Mouse (Mus musculus) hindbrain, embryonic 10.5 days (tissue): ENCODE data around the gene Tjp3. TPM values are rescaled to one million over a fixed set of nuclear protein-coding genes. Genes with fewer than 3 reads are reported as not detected.

Experiments
- DNase-seq: peaks from one replicate; pipeline ENCODE4 v3.0.0-alpha.2; 2017; ENCODE audit warnings: low spot score
- H3K27ac ChIP-seq: fragments of 300-500 bp; sonication (generic); 2 replicates; pipeline ENCODE4 v1.5.1; 2016; ENCODE audit warnings: mild to moderate bottlenecking, moderate library complexity
- H3K27me3 ChIP-seq: fragments of 300-500 bp; sonication (generic); 2 replicates; pipeline ENCODE4 v1.6.1; 2016; ENCODE audit warnings: mild to moderate bottlenecking; ENCODE audit not compliant: poor library complexity, insufficient read depth, severe bottlenecking
- H3K36me3 ChIP-seq: fragments of 300-500 bp; sonication (generic); 2 replicates; pipeline ENCODE4 v1.6.1; 2016; ENCODE audit warnings: mild to moderate bottlenecking, moderate library complexity
- H3K4me1 ChIP-seq: fragments of 300-500 bp; sonication (generic); replicated peaks from 2 replicates; pipeline ENCODE4 v1.6.1; 2016; ENCODE audit warnings: mild to moderate bottlenecking
- H3K4me3 ChIP-seq: fragments of 300-500 bp; sonication (generic); 2 replicates; pipeline ENCODE4 v1.5.1; 2016; ENCODE audit warnings: mild to moderate bottlenecking, moderate library complexity
- H3K9me3 ChIP-seq: fragments of 300-500 bp; sonication (generic); 2 replicates; pipeline ENCODE4 v1.6.1; 2016; ENCODE audit warnings: mild to moderate bottlenecking, moderate library complexity
- WGBS: fragments of 180-500 bp; shearing (Covaris S2); methylation state at CpG from one replicate; pipeline ENCODE4 v1.1.7; 2016; 5-methylcytosine and 5-hydroxymethylcytosine counted together
- polyA plus RNA-seq: library from polyadenylated mRNA; unstranded; fragments of >200 nt; fragmentation: Nextera tagmentation; extraction: Ambion mirVana; gene quantifications from 2 replicates; pipeline ENCODE4 v1.2.1, GENCODE M21; 2016

The Tjp3 gene
- polyA plus RNA-seq, 1 experiment from 2014 or later: 7.0 TPM

DNA sequence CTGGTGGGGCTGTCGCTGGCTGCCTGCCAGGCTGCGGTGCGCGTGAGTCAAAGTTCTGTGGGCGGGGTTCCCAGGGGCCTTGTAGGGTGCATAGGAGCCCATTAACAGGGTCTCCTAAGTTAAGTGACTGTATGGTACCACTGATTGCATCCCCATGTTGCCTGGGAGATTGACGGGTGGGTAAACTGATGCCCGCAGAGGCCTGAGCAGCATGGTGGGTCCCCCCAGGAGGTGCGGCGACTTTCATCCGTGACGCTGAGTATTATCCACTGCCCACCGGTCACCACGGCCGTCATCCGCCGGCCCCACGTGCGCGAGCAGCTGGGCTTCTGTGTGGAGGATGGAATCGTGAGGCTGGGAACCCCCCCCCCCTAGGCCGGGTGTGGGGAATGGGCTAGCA, 19.0 kb downstream of the Tjp3 start:
- Histone ChIP-seq H3K4me3 (no peak overlapping the region), H3K27ac (no peak overlapping the region), H3K9me3 (no peaks in the 10 kb centered on the region), H3K36me3 (peaks cover 59% of the 10 kb centered on the region), H3K27me3 (no peaks in the 10 kb centered on the region), H3K4me1 (peaks cover 14% of the 10 kb centered on the region)
- DNase-seq: no peak
- WGBS: 95% methylated on average over 21 of the region's 21 CpGs

DNA sequence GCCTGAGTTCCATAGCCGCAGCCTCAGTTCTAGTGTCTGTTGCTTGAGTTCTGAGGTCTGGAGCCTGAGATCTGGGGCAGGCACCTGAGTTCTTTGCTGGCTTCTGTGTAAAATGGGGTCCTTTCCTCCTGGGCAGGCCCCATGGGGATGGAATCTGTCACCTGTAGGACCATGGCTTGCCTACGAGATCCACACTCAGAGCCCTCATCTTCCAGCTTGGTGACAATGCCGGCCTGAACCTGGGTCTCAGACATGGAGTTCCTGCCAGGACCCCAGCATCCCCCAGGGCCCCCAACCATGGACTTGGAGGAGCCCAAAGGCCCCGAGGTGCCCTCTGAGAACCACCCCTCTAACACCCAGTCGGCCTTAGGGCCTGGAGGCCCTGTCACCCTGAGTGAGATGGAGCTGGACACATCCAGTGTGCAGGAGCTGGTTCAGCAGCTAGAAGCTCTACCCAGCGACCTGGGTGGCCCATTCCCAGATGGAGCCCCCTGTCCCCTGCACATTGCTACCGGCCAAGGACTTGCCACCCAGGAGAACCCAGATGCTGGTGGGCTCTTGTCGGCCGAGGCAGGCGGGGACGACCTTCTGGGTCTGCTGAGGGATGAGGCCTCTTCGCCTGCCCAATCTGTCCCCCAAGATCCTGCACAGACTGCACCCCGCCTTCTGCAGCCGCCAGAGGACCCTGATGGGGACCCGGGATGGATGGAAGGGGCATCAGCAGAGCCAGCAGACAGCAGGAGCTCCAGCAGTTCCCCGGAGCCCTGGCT, 22.6 kb downstream of the Tjp3 start:
- H3K36me3 ChIP-seq: peaks cover 61% of the 10 kb centered on the region
- no peaks in the 10 kb centered on the region for H3K27me3 ChIP-seq
- H3K4me3 ChIP-seq: peak overlapping the region; percentile 80
- H3K9me3 ChIP-seq: no peaks in the 10 kb centered on the region
- peaks cover 30% of the 10 kb centered on the region for H3K4me1 ChIP-seq
- no peak for DNase-seq
- peak overlapping the region; percentile 89 for H3K27ac ChIP-seq
- 86% methylated on average over 16 of the region's 16 CpGs for WGBS

DNA sequence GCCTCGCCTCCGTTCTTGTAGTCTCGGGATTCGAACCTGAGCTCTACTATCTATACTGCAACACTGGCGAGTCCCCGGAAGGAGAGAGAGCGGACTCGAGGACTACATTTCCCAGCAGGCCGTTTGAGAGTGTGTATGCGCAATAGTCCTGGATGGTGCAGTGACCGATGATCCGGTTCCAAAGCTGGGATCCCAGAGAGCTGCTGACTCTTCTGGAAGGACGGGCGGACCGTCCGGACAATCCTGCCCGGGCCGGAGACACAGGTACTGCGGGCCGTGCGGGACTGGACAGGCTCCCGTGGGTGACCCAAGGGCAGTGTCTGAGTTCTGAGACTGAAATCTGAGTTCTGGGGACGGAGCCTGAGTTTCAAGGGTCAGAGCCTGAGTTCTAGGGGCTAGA, 23.3 kb downstream of the Tjp3 start:
- Histone ChIP-seq H3K36me3 (peaks cover 61% of the 10 kb centered on the region), H3K4me3 (peak overlapping the region; percentile 80), H3K9me3 (no peaks in the 10 kb centered on the region), H3K27ac (peak overlapping the region; percentile 89), H3K27me3 (no peaks in the 10 kb centered on the region), H3K4me1 (peaks cover 30% of the 10 kb centered on the region)
- 5% methylated on average over 23 of the region's 23 CpGs for WGBS
- peak; percentile 79 for DNase-seq

DNA sequence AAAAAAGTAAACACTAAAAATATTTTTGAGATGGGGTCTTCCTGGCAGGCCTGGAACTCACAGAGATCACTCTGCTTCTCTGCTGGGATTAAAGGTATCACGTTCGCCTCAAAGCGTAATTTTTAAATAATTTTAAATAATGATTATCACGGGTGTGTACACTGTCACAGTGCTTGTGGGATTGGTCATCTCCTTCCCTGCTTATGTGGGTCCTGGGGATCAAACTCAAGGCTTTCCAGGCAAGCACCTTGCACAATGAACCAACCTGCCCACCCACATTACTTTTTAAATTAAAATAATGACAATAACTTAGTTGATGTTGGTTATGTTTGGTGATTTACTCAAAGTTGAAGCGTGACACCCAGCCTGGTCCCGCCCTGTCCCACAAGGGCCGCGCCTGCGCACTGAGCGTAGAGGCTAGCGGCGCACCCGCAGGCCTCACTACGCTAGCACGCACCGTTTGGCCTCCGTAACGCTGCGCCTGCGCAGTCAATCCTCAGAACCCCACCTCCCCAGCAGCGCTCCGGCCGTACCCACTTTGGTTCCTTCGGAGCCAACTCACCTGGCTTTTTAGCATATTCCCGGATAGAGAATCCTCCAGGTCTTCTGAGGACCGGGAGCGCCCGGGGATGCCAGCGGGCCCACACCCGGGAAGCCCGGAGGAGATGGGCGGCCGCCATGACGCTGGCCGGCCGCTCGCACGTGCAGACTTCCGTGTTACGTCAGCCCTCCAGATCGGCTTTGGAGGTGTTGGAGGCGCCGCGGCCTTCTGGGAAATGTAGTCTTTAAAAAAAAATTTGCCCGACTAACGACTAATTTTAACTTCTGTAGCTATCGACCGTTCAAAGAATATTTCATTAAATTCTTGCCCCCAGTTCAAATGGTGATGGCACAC, 24.9 kb downstream of the Tjp3 start, which contains the start of the genes Mrpl54 and Apba3:
TSS of gene Mrpl54 (minus strand) at position 724 of the 895 bp plus-strand sequence.
TSS of gene Apba3 (plus strand) at position 750 of the 895 bp plus-strand sequence.
- no peaks in the 10 kb centered on the region for H3K27me3 ChIP-seq
- peaks cover 33% of the 10 kb centered on the region for H3K4me1 ChIP-seq
- no peaks in the 10 kb centered on the region for H3K9me3 ChIP-seq
- WGBS: under 1% methylated on average over 48 of the region's 48 CpGs
- H3K36me3 ChIP-seq: peaks cover 61% of the 10 kb centered on the region
- H3K27ac ChIP-seq: peak within 1 kb of the TSS; percentile 99
- DNase-seq: peak; percentile 96
- H3K4me3 ChIP-seq: peak within 1 kb of the TSS; percentile 80

DNA sequence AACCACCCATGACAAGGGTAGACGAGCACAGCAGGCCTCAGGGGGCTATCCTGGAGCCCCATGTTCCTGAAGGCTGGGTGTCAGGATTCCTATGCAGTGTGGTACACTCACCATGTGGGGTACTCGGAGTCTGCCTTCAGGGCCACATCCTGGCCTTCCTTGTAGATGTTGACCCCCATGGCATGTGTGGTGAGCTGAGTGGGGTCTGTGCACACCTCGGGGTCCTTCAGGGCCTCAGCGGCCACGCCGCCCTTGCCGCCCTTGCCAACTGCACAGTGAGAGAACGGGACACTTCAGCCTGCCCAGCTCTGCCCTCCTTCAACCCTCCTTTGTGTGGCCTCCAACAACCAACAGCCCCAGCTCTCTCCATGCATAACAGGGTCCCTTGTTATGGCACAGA, 25.8 kb downstream of the Tjp3 start:
- H3K4me1 ChIP-seq: peaks cover 37% of the 10 kb centered on the region
- H3K36me3 ChIP-seq: peaks cover 61% of the 10 kb centered on the region
- peaks cover 8% of the 10 kb centered on the region for H3K27me3 ChIP-seq
- peak overlapping the region; percentile 99; the same call in 1 of the 2 replicates for H3K27ac ChIP-seq
- no peak for DNase-seq
- WGBS: 96% methylated on average over 8 of the region's 8 CpGs
- peaks cover 3% of the 10 kb centered on the region; the same call in 1 of the 2 replicates for H3K9me3 ChIP-seq
- peak overlapping the region; percentile 80 for H3K4me3 ChIP-seq

DNA sequence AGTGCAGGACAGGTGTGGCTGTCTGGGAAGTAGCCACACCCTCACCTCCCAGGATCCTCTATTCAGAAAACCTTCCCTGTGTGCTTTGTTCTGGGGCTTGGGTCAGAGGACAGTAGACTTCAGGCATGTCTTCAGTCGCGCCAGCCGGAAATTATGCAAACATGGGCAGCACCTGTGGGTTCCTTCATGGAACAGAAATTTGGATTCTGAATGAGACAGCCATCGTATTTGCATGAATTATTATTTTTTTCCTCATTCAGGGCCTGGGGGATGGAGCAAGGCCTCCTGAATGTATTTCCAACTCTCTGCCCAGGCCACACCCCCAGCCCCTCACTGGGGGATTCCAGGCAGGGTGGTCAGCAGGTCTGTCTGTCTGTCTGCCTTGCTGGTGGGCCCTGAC, 30.4 kb downstream of the Tjp3 start:
- no peak for DNase-seq
- H3K27me3 ChIP-seq: peaks cover 53% of the 10 kb centered on the region
- H3K36me3 ChIP-seq: peaks cover 54% of the 10 kb centered on the region
- WGBS: 90% methylated on average over 4 of the region's 4 CpGs
- H3K4me3 ChIP-seq: no peak overlapping the region
- no peak overlapping the region for H3K27ac ChIP-seq
- peaks cover 46% of the 10 kb centered on the region for H3K4me1 ChIP-seq
- peaks cover 6% of the 10 kb centered on the region; the same call in 1 of the 2 replicates for H3K9me3 ChIP-seq

DNA sequence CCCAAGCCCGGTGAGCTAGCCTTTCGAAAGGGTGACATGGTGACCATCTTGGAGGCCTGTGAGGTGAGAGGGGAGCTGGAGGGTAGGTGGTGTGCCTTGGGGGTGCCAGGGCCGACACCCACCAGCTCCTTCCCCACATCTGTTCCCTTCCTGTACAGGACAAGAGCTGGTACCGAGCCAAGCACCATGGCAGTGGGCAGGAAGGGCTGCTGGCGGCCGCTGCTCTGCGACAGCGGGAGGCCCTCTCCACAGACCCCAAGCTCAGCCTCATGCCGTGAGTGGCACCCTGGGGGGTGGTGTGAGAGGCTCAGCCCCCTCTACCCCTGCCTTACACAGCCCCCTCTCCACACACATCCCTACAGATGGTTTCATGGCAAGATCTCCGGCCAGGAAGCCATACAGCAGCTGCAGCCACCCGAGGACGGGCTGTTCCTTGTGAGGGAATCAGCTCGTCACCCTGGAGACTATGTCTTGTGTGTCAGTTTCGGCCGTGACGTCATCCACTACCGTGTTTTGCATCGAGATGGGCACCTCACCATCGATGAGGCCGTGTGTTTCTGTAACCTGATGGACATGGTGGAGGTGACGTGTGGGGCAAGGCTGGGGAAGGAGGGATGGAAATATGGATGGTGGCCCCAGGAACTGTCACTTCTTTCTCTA, 32.0 kb downstream of the Tjp3 start:
- Histone ChIP-seq H3K9me3 (peaks cover 6% of the 10 kb centered on the region; the same call in 1 of the 2 replicates), H3K4me3 (no peak overlapping the region), H3K27me3 (peaks cover 70% of the 10 kb centered on the region), H3K36me3 (peaks cover 40% of the 10 kb centered on the region), H3K4me1 (peaks cover 36% of the 10 kb centered on the region), H3K27ac (0 out of 2 replicates have a peak overlapping the region, but pooled peaks have one; percentile 14)
- WGBS: 50% methylated on average over 21 of the region's 21 CpGs
- DNase-seq: no peak

DNA sequence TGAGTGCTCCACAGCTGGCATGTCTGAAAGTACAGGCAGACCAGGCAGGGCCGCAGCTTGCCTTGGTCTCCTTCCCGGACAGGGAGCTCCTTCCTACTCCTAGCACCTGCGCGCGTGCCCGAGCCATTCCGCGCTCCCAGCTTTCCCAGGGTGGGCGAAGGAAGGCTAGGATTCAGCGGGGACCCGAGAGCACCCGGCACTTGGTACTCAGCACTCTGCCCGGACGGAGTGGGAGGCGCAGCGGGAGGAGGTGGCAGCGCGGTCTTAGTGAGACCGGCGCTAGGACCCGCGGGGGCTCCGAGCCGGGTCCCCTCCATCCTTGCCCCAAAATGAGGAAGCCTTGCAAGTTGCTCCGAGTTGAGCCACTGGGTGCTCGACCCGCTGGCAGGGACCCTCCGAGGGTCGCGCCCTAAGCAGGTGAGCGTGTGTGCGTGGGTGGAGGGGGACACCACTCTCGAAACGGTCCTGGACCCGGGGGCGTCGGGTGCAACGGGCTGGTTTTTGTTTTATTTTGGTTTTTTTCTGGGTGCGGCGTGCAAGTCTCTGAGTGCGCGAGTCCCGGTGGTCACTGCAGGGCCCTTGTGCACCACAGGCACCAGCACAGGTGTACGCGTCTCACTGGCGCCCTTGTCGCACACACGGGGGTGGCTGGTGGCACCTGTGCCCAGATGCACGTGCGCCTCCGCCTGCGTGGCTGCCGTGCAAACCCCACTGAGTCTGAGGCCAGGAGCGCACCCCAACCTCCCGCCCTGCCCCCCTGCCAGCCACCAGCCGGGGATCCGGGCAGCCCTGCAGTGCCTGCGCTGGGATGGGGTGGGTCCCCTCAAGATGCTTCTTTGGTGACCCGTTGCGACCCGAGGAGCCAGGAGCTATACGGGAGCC, 34.0 kb downstream of the Tjp3 start:
- Histone ChIP-seq H3K4me1 (peaks cover 48% of the 10 kb centered on the region), H3K4me3 (peak overlapping the region; percentile 58), H3K27ac (peak overlapping the region; percentile 64), H3K36me3 (peaks cover 20% of the 10 kb centered on the region), H3K27me3 (peaks cover 89% of the 10 kb centered on the region), H3K9me3 (peaks cover 6% of the 10 kb centered on the region; the same call in 1 of the 2 replicates)
- DNase-seq: peak; percentile 45
- WGBS: 1% methylated on average over 62 of the region's 62 CpGs

DNA sequence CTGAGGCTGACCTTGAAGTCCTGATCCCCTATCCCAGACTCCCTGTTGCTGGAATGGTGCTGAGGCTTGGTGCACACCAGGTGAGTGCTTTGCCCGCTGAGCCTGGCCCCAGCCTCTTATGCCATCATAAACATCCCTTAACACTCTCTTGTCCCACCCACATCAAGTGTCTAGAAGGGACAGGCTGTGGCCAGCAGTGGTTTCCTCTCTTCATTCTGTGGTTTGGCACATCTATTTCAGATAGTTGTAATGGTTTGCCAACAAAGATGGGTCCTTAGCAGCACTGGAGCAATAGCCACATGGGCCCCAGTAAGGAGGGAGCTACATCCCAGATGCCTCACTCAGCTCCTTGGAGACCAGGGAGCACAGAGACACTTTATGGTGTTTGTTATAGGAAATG, 36.5 kb downstream of the Tjp3 start:
- DNase-seq: no peak
- H3K4me1 ChIP-seq: peaks cover 56% of the 10 kb centered on the region
- H3K36me3 ChIP-seq: no peaks in the 10 kb centered on the region
- no peak overlapping the region for H3K27ac ChIP-seq
- H3K9me3 ChIP-seq: no peaks in the 10 kb centered on the region
- WGBS: 66% methylated on average over 1 of the region's 1 CpGs
- no peak overlapping the region for H3K4me3 ChIP-seq
- peaks cover 100% of the 10 kb centered on the region for H3K27me3 ChIP-seq

DNA sequence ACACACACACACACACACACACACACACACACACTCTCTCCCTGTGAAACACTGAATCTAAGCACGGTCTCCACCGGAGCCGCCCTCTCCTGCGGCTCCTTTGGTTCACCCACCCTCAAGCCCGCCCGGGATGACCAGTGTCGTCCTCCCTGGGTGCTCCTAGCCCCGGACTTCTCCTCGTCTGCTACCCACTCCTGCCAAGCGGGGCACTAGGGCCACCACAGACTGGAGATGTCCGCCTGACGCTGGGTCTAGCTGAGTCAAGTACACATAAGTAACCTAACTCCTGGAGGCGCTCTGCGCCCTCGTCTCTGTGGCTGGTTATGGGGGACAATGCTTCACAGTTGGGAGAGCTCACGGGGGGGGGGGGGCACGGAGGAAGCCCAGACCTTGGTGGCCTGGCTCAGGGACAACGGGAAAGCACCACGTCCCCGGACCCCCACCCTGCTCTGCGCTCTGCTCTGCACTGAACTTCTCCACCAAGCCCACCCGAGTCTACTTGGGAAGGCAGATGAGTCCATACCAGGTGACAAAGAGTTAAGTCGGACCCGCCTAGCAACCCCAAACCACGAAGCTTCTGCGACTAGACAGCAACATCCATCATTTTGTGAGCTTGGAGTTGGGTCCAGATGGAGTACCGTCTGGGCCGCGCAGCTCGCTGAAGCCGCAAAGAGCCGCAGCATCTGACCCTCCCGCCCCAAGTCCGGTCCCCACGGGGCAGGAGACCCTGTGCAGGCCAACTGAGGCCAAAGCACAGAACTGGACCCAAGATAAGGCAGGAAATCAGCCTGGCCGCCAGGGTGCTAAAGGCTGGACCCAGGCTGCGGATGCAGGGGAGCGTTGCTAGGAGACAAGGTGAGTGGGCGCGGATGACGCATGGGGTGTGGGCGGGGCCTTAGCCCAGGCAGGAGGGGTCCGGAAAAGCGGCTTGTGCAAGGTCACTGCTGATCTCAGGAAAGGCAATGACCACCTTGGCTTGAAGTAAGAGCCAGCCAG, 38.7 kb downstream of the Tjp3 start, which contains the start of gene Matk:
TSS of gene Matk (plus strand) at position 512 of the 996 bp plus-strand sequence.
- Histone ChIP-seq H3K4me1 (peaks cover 48% of the 10 kb centered on the region), H3K36me3 (no peaks in the 10 kb centered on the region), H3K27ac (peak within 1 kb of the TSS; percentile 54), H3K9me3 (no peaks in the 10 kb centered on the region), H3K4me3 (peak within 1 kb of the TSS; percentile 36), H3K27me3 (peaks cover 100% of the 10 kb centered on the region)
- DNase-seq: peak; percentile 61
- WGBS: 11% methylated on average over 44 of the region's 44 CpGs

DNA sequence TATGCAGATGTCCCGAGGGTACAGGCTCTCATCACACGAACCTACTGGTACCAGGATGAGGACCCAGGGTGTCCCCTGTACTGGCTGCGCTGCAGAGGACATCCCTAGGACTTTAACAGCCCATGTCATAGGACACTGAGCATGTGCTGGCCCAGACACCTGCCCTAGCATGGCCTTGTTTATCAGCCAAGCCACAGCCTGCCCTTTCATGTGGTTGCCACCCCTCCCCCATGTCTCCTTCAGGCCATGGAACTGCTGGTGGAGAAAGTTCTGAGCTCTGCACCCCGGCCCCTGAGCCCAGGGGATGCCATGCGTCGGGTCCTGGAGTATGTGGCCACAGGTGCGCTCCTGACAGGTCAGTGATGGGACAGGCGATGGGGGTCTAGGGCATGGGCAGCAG, 41.9 kb downstream of the Tjp3 start:
- Histone ChIP-seq H3K27me3 (peaks cover 100% of the 10 kb centered on the region), H3K27ac (no peak overlapping the region), H3K36me3 (no peaks in the 10 kb centered on the region), H3K4me1 (peaks cover 57% of the 10 kb centered on the region), H3K4me3 (no peak overlapping the region), H3K9me3 (no peaks in the 10 kb centered on the region)
- DNase-seq: no peak
- WGBS: 84% methylated on average over 8 of the region's 8 CpGs
